Mouse (Mus musculus) embryonic fibroblast, embryonic 13.5 days (primary cell): Measurements from ENCODE around the gene E130208F15Rik.

Source experiments
- CTCF ChIP-seq: IDR thresholded peaks from 2 replicates; pipeline ENCODE4 v1.5.1; 2011; ENCODE audit warnings: mild to moderate bottlenecking, control low read depth, low read length, moderate library complexity, borderline replicate concordance; ENCODE audit not compliant: insufficient read depth
- POLR2A ChIP-seq: IDR thresholded peaks from 2 replicates; pipeline ENCODE4 v1.6.1; 2011; ENCODE audit warnings: low read depth, mild to moderate bottlenecking, control low read depth, low read length, moderate library complexity

DNA sequence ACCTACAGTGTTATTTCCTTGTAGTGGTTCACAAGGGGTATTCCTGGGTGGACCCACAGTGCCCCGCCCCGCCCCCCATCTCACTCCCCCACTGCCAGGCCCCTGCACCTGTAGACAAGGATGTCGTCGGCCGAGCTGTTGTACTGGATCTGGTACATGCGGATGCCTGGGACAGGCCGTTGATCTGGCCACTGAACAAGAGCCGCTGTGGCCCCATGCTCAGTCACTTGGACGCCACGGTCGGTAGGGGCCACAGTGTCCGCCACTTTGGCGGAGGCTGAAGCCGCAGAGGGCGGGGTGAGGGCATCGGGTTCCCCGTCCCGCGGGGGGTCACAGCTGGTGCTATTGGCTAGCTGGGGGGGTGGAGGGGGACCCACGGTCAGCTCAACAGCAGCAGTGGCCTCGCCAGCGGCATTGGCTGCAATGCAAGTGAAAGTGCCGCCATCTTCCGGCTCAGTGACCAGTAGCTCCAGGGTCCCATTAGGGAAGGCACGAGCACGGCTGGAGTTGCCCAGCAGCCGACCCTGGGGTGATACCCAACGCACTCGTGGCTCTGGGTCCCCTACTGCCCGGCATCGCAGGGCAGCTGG is 37.8 kb downstream of the E130208F15Rik start:
- TF ChIP-seq CTCF (no peak), POLR2A (no peak)
